Mouse (Mus musculus): Measurements from ENCODE around the gene Nrip3.

GRCm38 (mm10) chr7:109747747-109748146 lies 34.1 kb downstream of the Nrip3 start:
- TF ChIP-seq CTCF (IDR thresholded peaks at IDR 0.05; ENCODE audit: low read depth) (peak; percentile 26), EP300 (IDR thresholded peaks at IDR 0.05; ENCODE audit: low read depth) (no peak)

Measured in heart, postnatal 0 days (tissue).